Mouse (Mus musculus): ENCODE data around the gene 4930563M21Rik. TPM values are rescaled to one million over a fixed set of nuclear protein-coding genes. Genes with fewer than 3 reads are reported as not detected.
"Not testable (repeated sequence)": the region's sequence is repeated elsewhere in the genome, so short reads cannot be mapped to it uniquely, and the experiment has no call there.

Gene 4930563M21Rik
- polyA plus RNA-seq (2014; fragmentation: Nextera tagmentation; extraction: Ambion mirVana): not detected in 2 replicates

GRCm38 (mm10) chr9:56010450-56010849, at the start of gene 4930563M21Rik:
TSS of gene 4930563M21Rik (minus strand) at chr9:56010550.
- Histone ChIP-seq H3K9me3 (ENCODE audit: control insufficient read depth, low read length) (no peaks in the 10 kb centered on the region), H3K4me1 (ENCODE audit: control insufficient read depth, insufficient read depth, low read length) (no peaks in the 10 kb centered on the region), H3K27me3 (ENCODE audit: control insufficient read depth, insufficient read depth, low read length) (no peaks in the 10 kb centered on the region), H3K9ac (replicated peaks; ENCODE audit: low read length) (no peak within 1 kb of the TSS), H3K27ac (replicated peaks; ENCODE audit: low read depth, low read length) (no peak within 1 kb of the TSS), H3K36me3 (ENCODE audit: control insufficient read depth, insufficient read depth, low read length) (no peaks in the 10 kb centered on the region), H3K4me3 (replicated peaks; ENCODE audit: low read depth, low read length) (no peak within 1 kb of the TSS), H3K4me2 (ENCODE audit: low read length) (no peak within 1 kb of the TSS)
- ATAC-seq (ENCODE audit: low FRiP score, low TSS enrichment) (no peak), DNase-seq (no peak)
- WGBS: 84% methylated on average over 4 of the region's 4 CpGs

DNA sequence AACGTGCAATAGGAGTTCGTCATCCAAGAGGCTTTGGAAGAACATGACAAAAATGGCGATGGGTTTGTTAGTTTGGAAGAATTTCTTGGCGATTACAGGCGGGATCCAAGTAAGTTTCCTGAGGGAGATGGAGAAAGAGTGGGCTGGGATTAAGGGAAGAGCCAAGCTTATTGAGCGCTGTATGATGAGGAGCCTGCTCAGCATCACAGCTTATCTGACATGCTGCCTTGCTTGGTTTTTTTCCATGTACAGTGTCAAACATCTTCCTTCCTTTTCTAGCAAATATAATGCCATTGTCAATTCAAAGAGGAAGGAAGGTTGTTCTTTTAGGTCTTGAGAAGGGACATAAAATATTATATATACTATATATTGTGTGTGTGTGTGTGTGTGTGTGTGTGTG, 45.8 kb upstream of the 4930563M21Rik start:
- H3K4me1 ChIP-seq (ENCODE audit: control insufficient read depth, insufficient read depth, low read length): no peaks in the 10 kb centered on the region
- H3K9ac ChIP-seq (replicated peaks; ENCODE audit: low read length): no peak overlapping the region
- H3K9me3 ChIP-seq (ENCODE audit: control insufficient read depth, low read length): no peaks in the 10 kb centered on the region
- WGBS: 96% methylated on average over 6 of the region's 6 CpGs
- ATAC-seq (ENCODE audit: low FRiP score, low TSS enrichment) (no peak), DNase-seq (no peak)
- H3K4me2 ChIP-seq (ENCODE audit: low read length): no peak overlapping the region
- no peaks in the 10 kb centered on the region for H3K27me3 ChIP-seq (ENCODE audit: control insufficient read depth, insufficient read depth, low read length)
- H3K36me3 ChIP-seq (ENCODE audit: control insufficient read depth, insufficient read depth, low read length): peaks cover 83% of the 10 kb centered on the region
- H3K4me3 ChIP-seq (replicated peaks; ENCODE audit: low read depth, low read length): no peak overlapping the region
- H3K27ac ChIP-seq (replicated peaks; ENCODE audit: low read depth, low read length): no peak overlapping the region

GRCm38 (mm10) chr9:56053796-56054195, 43.4 kb upstream of the 4930563M21Rik start:
- H3K4me3 ChIP-seq (replicated peaks; ENCODE audit: low read depth, low read length): no peak overlapping the region
- 91% methylated on average over 3 of the region's 3 CpGs for WGBS
- no peaks in the 10 kb centered on the region for H3K9me3 ChIP-seq (ENCODE audit: control insufficient read depth, low read length)
- no peak overlapping the region for H3K27ac ChIP-seq (replicated peaks; ENCODE audit: low read depth, low read length)
- H3K4me2 ChIP-seq (ENCODE audit: low read length): no peak overlapping the region
- H3K36me3 ChIP-seq (ENCODE audit: control insufficient read depth, insufficient read depth, low read length): peaks cover 65% of the 10 kb centered on the region
- no peak for ATAC-seq (ENCODE audit: low FRiP score, low TSS enrichment)
- no peaks in the 10 kb centered on the region for H3K27me3 ChIP-seq (ENCODE audit: control insufficient read depth, insufficient read depth, low read length)
- no peak for DNase-seq
- H3K4me1 ChIP-seq (ENCODE audit: control insufficient read depth, insufficient read depth, low read length): no peaks in the 10 kb centered on the region
- H3K9ac ChIP-seq (replicated peaks; ENCODE audit: low read length): no peak overlapping the region

DNA sequence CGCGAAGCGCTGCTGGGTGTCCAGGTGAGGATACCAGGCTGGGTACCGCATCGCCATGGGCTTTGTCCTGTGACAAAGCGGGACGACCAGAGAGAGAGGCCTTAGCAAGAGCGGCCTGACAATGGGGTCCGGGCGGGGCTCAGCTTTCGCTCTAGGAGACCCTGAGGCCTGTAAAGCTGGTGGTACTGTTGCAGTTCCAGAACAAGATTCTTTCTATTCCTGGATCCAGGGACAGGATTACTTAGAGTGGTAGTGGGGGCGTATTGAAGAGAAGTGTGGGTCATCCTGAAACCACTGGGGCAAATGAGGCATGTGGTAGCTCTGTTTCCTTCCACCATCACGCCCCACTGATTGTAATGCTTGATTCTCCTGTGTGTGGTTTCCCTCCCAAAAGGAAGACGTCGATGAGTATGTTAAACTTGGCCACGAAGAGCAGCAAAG, 31.9 kb upstream of the 4930563M21Rik start:
- no peaks in the 10 kb centered on the region for H3K27me3 ChIP-seq (ENCODE audit: control insufficient read depth, insufficient read depth, low read length)
- peaks cover 15% of the 10 kb centered on the region for H3K36me3 ChIP-seq (ENCODE audit: control insufficient read depth, insufficient read depth, low read length)
- peak; percentile 73; the same call in 1 of the 2 replicates for ATAC-seq (ENCODE audit: low FRiP score, low TSS enrichment)
- H3K4me3 ChIP-seq (replicated peaks; ENCODE audit: low read depth, low read length): peak overlapping the region; percentile 81
- DNase-seq: no peak
- peak overlapping the region; percentile 98 for H3K27ac ChIP-seq (replicated peaks; ENCODE audit: low read depth, low read length)
- H3K9me3 ChIP-seq (ENCODE audit: control insufficient read depth, low read length): no peaks in the 10 kb centered on the region
- H3K4me2 ChIP-seq (ENCODE audit: low read length): peak overlapping the region; percentile 80
- H3K4me1 ChIP-seq (ENCODE audit: control insufficient read depth, insufficient read depth, low read length): peaks cover 16% of the 10 kb centered on the region
- WGBS: 0% methylated on average over 16 of the region's 16 CpGs
- H3K9ac ChIP-seq (replicated peaks; ENCODE audit: low read length): peak overlapping the region; percentile 100

DNA sequence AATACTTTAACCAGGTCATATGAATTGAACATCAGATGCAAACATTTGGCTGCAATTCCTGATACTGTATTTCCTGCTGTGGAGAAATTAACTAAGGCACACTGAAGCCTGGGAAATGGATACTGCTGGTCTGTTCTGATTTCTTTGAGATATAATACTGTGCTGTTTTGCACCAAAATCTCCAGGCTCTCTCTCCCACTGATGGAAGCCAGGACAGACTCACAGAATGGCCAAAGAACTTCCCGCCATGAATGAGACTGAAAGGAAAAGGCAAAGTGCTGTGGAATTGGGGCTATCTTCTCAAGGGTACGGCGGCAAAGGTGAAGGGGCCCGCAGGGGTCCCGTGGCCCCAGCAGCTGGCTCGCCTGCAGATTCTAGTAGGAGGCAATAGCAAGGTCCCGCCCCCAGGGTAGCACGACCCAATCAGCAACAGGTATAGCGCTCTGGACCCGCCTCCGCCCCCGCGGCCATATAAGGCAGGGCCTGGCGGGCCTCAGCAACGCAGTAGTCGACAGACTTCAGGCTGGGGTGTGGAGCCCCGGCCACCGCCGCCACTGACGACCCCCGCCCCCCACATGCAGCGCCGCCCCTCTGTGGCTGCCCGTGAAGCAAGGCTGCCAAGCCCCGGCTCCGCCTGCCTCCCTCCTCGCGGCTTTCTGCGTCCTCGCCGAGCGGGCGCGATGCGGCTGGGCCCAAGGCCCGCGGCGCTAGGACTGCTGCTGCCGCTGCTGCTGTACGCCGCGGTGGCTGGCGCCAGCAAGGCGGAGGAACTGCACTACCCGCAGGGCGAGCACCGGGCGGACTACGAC, 31.2 kb upstream of the 4930563M21Rik start, which contains the start of gene Rcn2:
Gene Rcn2 (plus strand): TSS at position 474 of the 809 bp plus-strand sequence.
- peak; percentile 100 for ATAC-seq (ENCODE audit: low FRiP score, low TSS enrichment)
- Histone ChIP-seq H3K4me1 (ENCODE audit: control insufficient read depth, insufficient read depth, low read length) (peaks cover 16% of the 10 kb centered on the region), H3K4me3 (replicated peaks; ENCODE audit: low read depth, low read length) (peak within 1 kb of the TSS; percentile 81), H3K36me3 (ENCODE audit: control insufficient read depth, insufficient read depth, low read length) (peaks cover 15% of the 10 kb centered on the region), H3K9me3 (ENCODE audit: control insufficient read depth, low read length) (no peaks in the 10 kb centered on the region), H3K4me2 (ENCODE audit: low read length) (peak within 1 kb of the TSS; percentile 80), H3K27me3 (ENCODE audit: control insufficient read depth, insufficient read depth, low read length) (no peaks in the 10 kb centered on the region), H3K9ac (replicated peaks; ENCODE audit: low read length) (peak within 1 kb of the TSS; percentile 100), H3K27ac (replicated peaks; ENCODE audit: low read depth, low read length) (peak within 1 kb of the TSS; percentile 98)
- peak; percentile 97 for DNase-seq
- under 1% methylated on average over 48 of the region's 49 CpGs for WGBS

GRCm38 (mm10) chr9:56032219-56032618, 21.9 kb upstream of the 4930563M21Rik start:
- WGBS: 79% methylated on average over 3 of the region's 3 CpGs
- ATAC-seq (ENCODE audit: low FRiP score, low TSS enrichment): no peak
- Histone ChIP-seq H3K4me3 (replicated peaks; ENCODE audit: low read depth, low read length) (no peak overlapping the region), H3K9me3 (ENCODE audit: control insufficient read depth, low read length) (no peaks in the 10 kb centered on the region), H3K9ac (replicated peaks; ENCODE audit: low read length) (no peak overlapping the region), H3K4me1 (ENCODE audit: control insufficient read depth, insufficient read depth, low read length) (no peaks in the 10 kb centered on the region), H3K36me3 (ENCODE audit: control insufficient read depth, insufficient read depth, low read length) (no peaks in the 10 kb centered on the region), H3K27me3 (ENCODE audit: control insufficient read depth, insufficient read depth, low read length) (no peaks in the 10 kb centered on the region), H3K27ac (replicated peaks; ENCODE audit: low read depth, low read length) (no peak overlapping the region), H3K4me2 (ENCODE audit: low read length) (no peak overlapping the region)
- no peak for DNase-seq

GRCm38 (mm10) chr9:56027292-56027691, 16.9 kb upstream of the 4930563M21Rik start:
- DNase-seq: no peak
- ATAC-seq (ENCODE audit: low FRiP score, low TSS enrichment): no peak
- Histone ChIP-seq H3K9me3 (ENCODE audit: control insufficient read depth, low read length) (no peaks in the 10 kb centered on the region), H3K4me1 (ENCODE audit: control insufficient read depth, insufficient read depth, low read length) (no peaks in the 10 kb centered on the region), H3K4me2 (ENCODE audit: low read length) (no peak overlapping the region), H3K36me3 (ENCODE audit: control insufficient read depth, insufficient read depth, low read length) (no peaks in the 10 kb centered on the region), H3K9ac (replicated peaks; ENCODE audit: low read length) (no peak overlapping the region), H3K27me3 (ENCODE audit: control insufficient read depth, insufficient read depth, low read length) (no peaks in the 10 kb centered on the region), H3K4me3 (replicated peaks; ENCODE audit: low read depth, low read length) (no peak overlapping the region), H3K27ac (replicated peaks; ENCODE audit: low read depth, low read length) (no peak overlapping the region)
- WGBS: 88% methylated on average over 16 of the region's 16 CpGs

DNA sequence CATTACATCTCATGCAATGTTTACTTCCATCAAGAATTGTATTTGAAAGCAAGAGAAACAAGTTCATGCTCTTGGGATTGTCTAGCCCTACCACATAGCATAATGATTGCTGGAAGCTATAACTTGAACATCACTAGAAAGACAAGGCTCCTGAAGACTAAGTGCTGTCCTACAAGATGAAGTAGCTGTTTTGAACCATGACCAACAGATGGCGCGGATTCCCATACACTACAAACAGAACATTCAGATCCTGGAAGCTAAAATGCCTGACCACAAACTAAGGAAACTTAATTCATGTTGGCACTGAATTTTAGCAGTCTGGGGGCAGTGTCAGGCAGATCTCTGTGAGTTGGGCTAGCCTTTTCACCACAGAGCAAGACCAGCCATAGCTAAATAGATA, 14.4 kb upstream of the 4930563M21Rik start:
- Histone ChIP-seq H3K27me3 (ENCODE audit: control insufficient read depth, insufficient read depth, low read length) (no peaks in the 10 kb centered on the region), H3K4me2 (ENCODE audit: low read length) (no peak overlapping the region), H3K4me1 (ENCODE audit: control insufficient read depth, insufficient read depth, low read length) (no peaks in the 10 kb centered on the region), H3K36me3 (ENCODE audit: control insufficient read depth, insufficient read depth, low read length) (no peaks in the 10 kb centered on the region), H3K9me3 (ENCODE audit: control insufficient read depth, low read length) (no peaks in the 10 kb centered on the region), H3K27ac (replicated peaks; ENCODE audit: low read depth, low read length) (no peak overlapping the region), H3K9ac (replicated peaks; ENCODE audit: low read length) (no peak overlapping the region), H3K4me3 (replicated peaks; ENCODE audit: low read depth, low read length) (no peak overlapping the region)
- 64% methylated on average over 2 of the region's 2 CpGs for WGBS
- DNase-seq (no peak), ATAC-seq (ENCODE audit: low FRiP score, low TSS enrichment) (no peak)

- H3K27ac ChIP-seq (replicated peaks; ENCODE audit: low read depth, low read length); ATAC-seq (ENCODE audit: low FRiP score, low TSS enrichment); DNase-seq; H3K9ac ChIP-seq (replicated peaks; ENCODE audit: low read length); H3K4me3 ChIP-seq (replicated peaks; ENCODE audit: low read depth, low read length); H3K27me3 ChIP-seq (ENCODE audit: control insufficient read depth, insufficient read depth, low read length); H3K4me1 ChIP-seq (ENCODE audit: control insufficient read depth, insufficient read depth, low read length); H3K4me2 ChIP-seq (ENCODE audit: low read length); H3K36me3 ChIP-seq (ENCODE audit: control insufficient read depth, insufficient read depth, low read length); H3K9me3 ChIP-seq (ENCODE audit: control insufficient read depth, low read length): not testable (repeated sequence)
- no CpG with 5 or more reads among the region's 2 CpGs for WGBS
These were observed 5.7 kb downstream of the 4930563M21Rik start for GRCm38 (mm10) chr9:56004679-56005078.
